Mouse (Mus musculus): ENCODE measurements at regions not wholly inside any gene's neighbourhood (a gene's known extent, or its start where the extent isn't known, plus 50 kb on each side); places are given as distances from the start of the nearest gene placed in this dataset.

DNA sequence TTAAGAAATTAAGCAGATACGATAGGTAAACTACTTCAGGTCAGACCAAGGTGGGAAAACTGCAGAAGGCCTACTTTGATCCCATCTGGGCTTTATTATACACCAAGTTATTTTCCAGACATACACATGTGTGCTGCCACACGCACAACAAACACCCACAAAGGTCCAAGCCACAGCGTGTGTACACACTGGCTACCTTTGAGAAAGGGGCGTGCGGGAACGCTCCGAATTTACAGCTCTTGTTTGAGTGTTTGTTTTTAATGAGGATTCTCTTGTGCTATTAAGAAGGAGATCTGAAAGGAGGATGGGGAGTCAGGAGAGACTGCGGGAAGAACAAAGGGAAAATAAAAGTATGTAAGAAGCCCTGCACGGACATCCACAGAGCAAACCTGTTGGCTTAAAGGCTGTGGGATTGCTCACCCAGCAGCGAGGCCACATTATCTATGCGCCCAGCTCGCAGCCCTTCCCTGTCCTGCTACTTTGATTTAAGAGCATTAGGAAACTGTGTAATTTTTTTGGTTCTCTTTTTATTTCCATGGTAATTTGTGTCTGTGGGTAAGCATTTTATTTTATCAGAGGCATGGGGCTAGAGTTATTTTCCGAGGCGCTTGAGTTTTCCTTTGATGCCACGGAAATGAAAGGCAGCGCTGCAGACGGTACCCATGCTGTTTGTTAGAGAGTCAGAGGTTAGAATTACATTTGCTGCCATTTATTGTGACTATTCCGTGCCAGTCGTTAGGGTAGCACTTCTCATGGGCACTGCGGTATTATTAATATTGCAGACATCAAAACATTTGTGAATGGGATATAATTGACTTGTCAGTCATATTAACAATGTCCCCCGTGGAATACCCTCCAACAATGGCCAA, 272.4 kb downstream of the Nr2f2 start:
- Histone ChIP-seq H3K27ac (ENCODE audit: low read length) (no peak overlapping the region), H3K36me3 (ENCODE audit: insufficient read depth, low read length) (no peaks in the 10 kb centered on the region), H3K27me3 (replicated peaks; ENCODE audit: insufficient read depth, low read length) (no peaks in the 10 kb centered on the region), H3K4me2 (replicated peaks; ENCODE audit: low read depth, low read length) (no peak overlapping the region), H3K4me3 (ENCODE audit: low read depth, low read length) (no peak overlapping the region), H3K9me3 (ENCODE audit: low read length) (no peaks in the 10 kb centered on the region; the same call in 1 of the 2 replicates), H3K9ac (replicated peaks; ENCODE audit: low read depth) (no peak overlapping the region), H3K4me1 (ENCODE audit: insufficient read depth, low read depth, low read length) (no peaks in the 10 kb centered on the region)
- TF ChIP-seq CTCF (IDR thresholded peaks at IDR 0.05): no peak
- TF ChIP-seq EP300 (IDR thresholded peaks at IDR 0.05): no peak
- 78% methylated on average over 21 of the region's 21 CpGs for WGBS
- DNase-seq (ENCODE audit: low spot score) (no peak), ATAC-seq (no peak)

DNA sequence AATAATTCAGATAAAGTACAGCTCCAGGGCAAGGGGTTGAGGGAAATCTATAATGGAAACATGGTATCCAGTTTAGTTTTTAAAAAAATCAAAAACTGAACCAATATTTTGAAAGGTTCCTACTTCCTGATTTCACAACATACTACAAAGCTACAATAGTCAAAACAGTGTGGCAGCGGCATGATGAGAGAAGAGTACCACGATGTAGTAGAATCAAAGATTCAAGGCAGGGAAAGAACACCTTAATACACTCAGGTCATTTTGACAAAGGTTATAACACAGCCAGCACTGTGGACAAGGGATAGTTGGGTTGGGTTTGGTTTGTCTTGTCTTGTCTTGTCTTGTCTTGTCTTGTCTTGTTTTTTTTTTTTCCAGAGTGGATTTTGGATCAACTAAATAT, 274.4 kb downstream of the Nr2f2 start:
- Histone ChIP-seq H3K4me2 (replicated peaks; ENCODE audit: low read depth, low read length) (no peak overlapping the region), H3K9ac (replicated peaks; ENCODE audit: low read depth) (no peak overlapping the region), H3K4me1 (ENCODE audit: insufficient read depth, low read depth, low read length) (no peaks in the 10 kb centered on the region), H3K27me3 (replicated peaks; ENCODE audit: insufficient read depth, low read length) (no peaks in the 10 kb centered on the region), H3K36me3 (ENCODE audit: insufficient read depth, low read length) (no peaks in the 10 kb centered on the region), H3K4me3 (ENCODE audit: low read depth, low read length) (no peak overlapping the region), H3K9me3 (ENCODE audit: low read length) (no peaks in the 10 kb centered on the region; the same call in 1 of the 2 replicates), H3K27ac (ENCODE audit: low read length) (no peak overlapping the region)
- WGBS: 96% methylated on average over 2 of the region's 2 CpGs
- no peak for ATAC-seq
- DNase-seq (ENCODE audit: low spot score): no peak
- no peak for TF ChIP-seq EP300 (IDR thresholded peaks at IDR 0.05)
- no peak for TF ChIP-seq CTCF (IDR thresholded peaks at IDR 0.05)

DNA sequence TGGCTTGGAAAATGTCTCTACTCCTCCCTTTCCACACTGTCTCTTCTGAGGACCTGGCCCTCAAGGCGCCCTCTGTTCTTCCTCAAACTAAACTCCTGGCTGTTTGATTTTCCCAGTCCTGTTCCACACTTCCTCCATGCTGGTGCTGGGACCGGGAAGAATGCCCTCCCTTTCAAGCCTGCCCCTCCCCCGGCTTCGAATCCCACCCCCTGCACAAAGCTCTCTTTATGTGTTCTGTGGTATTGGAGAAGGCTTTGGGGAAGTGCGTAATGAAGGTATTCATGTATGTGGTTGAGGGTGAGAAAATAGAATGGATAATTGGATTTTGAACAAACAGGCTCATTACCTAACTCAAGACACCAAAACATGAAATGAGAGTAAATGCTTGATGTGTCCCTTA, 277.4 kb downstream of the Nr2f2 start:
- Histone ChIP-seq H3K4me1 (ENCODE audit: insufficient read depth, low read depth, low read length) (no peaks in the 10 kb centered on the region), H3K4me3 (ENCODE audit: low read depth, low read length) (no peak overlapping the region), H3K27ac (ENCODE audit: low read length) (no peak overlapping the region), H3K9ac (replicated peaks; ENCODE audit: low read depth) (no peak overlapping the region), H3K36me3 (ENCODE audit: insufficient read depth, low read length) (no peaks in the 10 kb centered on the region), H3K9me3 (ENCODE audit: low read length) (no peaks in the 10 kb centered on the region; the same call in 1 of the 2 replicates), H3K27me3 (replicated peaks; ENCODE audit: insufficient read depth, low read length) (no peaks in the 10 kb centered on the region), H3K4me2 (replicated peaks; ENCODE audit: low read depth, low read length) (no peak overlapping the region)
- WGBS: 48% methylated on average over 5 of the region's 5 CpGs
- no peak for DNase-seq (ENCODE audit: low spot score)
- ATAC-seq: no peak
- TF ChIP-seq EP300 (IDR thresholded peaks at IDR 0.05): no peak
- TF ChIP-seq CTCF (IDR thresholded peaks at IDR 0.05): no peak

GRCm38 (mm10) chr7:70069662-70070061, 296.9 kb downstream of the Nr2f2 start:
- Histone ChIP-seq H3K36me3 (ENCODE audit: insufficient read depth, low read length) (no peaks in the 10 kb centered on the region), H3K27me3 (replicated peaks; ENCODE audit: insufficient read depth, low read length) (no peaks in the 10 kb centered on the region), H3K4me3 (ENCODE audit: low read depth, low read length) (no peak overlapping the region), H3K4me1 (ENCODE audit: insufficient read depth, low read depth, low read length) (no peaks in the 10 kb centered on the region), H3K4me2 (replicated peaks; ENCODE audit: low read depth, low read length) (no peak overlapping the region), H3K9me3 (ENCODE audit: low read length) (no peaks in the 10 kb centered on the region), H3K9ac (replicated peaks; ENCODE audit: low read depth) (no peak overlapping the region), H3K27ac (ENCODE audit: low read length) (no peak overlapping the region)
- no peak for DNase-seq (ENCODE audit: low spot score)
- ATAC-seq: no peak
- 31% methylated on average over 1 of the region's 1 CpGs for WGBS
- TF ChIP-seq EP300 (IDR thresholded peaks at IDR 0.05) (no peak), CTCF (IDR thresholded peaks at IDR 0.05) (no peak)

DNA sequence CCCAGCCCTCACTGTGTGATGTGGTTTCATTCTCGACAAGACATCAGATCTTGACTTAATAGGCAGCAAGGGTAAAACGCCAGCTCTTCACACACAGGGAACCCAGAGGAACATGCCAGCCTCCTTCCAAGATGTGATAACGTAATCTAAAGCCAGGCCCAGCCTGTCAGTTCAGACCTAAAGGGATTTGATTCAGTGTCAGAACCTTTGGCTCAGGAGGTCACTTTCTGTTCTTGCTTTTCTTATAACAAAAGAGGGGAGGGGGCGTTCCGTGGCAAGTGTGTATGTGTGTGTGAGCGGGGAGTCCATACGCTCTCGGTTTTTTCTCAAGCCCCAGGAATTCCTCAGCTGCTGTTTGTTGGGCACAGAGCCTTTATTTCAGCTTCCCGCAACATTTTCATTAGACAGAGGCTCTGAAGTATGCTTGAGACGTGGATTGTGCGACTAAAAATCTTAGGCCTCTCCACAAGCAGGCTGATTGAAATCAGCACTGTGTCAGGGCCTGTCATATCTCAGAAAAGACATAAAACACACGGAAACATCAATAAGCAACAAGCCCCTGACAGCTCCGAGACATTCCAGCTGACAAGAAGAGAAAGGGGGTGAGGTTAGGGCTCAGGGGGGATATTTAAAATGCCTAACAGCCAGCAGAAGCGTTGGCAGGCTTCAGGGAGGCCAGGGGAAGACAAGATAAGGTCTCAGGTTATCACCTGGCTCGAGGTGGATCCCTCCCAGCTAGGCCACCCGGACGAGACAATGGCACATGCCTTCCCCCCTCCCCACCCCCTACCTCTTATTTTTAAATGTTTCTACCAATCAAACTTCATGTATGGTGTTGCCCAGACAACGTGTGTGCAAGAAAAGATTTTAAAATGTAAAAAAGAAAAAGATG, 298.5 kb downstream of the Nr2f2 start:
- no peak for ATAC-seq
- no peak overlapping the region for H3K4me3 ChIP-seq (ENCODE audit: low read depth, low read length)
- H3K27me3 ChIP-seq (replicated peaks; ENCODE audit: insufficient read depth, low read length): no peaks in the 10 kb centered on the region
- TF ChIP-seq EP300 (IDR thresholded peaks at IDR 0.05) (no peak), CTCF (IDR thresholded peaks at IDR 0.05) (no peak)
- H3K4me2 ChIP-seq (replicated peaks; ENCODE audit: low read depth, low read length): peak overlapping the region; percentile 32
- H3K36me3 ChIP-seq (ENCODE audit: insufficient read depth, low read length): no peaks in the 10 kb centered on the region
- no peaks in the 10 kb centered on the region for H3K4me1 ChIP-seq (ENCODE audit: insufficient read depth, low read depth, low read length)
- DNase-seq (ENCODE audit: low spot score): peak; percentile 8
- no peak overlapping the region for H3K9ac ChIP-seq (replicated peaks; ENCODE audit: low read depth)
- no peak overlapping the region for H3K27ac ChIP-seq (ENCODE audit: low read length)
- 26% methylated on average over 18 of the region's 18 CpGs for WGBS
- H3K9me3 ChIP-seq (ENCODE audit: low read length): no peaks in the 10 kb centered on the region

GRCm38 (mm10) chr7:70067071-70067470, 299.5 kb downstream of the Nr2f2 start:
- Histone ChIP-seq H3K9ac (replicated peaks; ENCODE audit: low read depth) (no peak overlapping the region), H3K27me3 (replicated peaks; ENCODE audit: insufficient read depth, low read length) (no peaks in the 10 kb centered on the region), H3K27ac (ENCODE audit: low read length) (no peak overlapping the region), H3K4me1 (ENCODE audit: insufficient read depth, low read depth, low read length) (no peaks in the 10 kb centered on the region), H3K36me3 (ENCODE audit: insufficient read depth, low read length) (no peaks in the 10 kb centered on the region), H3K4me2 (replicated peaks; ENCODE audit: low read depth, low read length) (peak overlapping the region; percentile 32; the same call in 1 of the 2 replicates), H3K9me3 (ENCODE audit: low read length) (no peaks in the 10 kb centered on the region), H3K4me3 (ENCODE audit: low read depth, low read length) (no peak overlapping the region)
- WGBS: 57% methylated on average over 5 of the region's 5 CpGs
- ATAC-seq (no peak), DNase-seq (ENCODE audit: low spot score) (no peak)
- TF ChIP-seq EP300 (IDR thresholded peaks at IDR 0.05) (no peak), CTCF (IDR thresholded peaks at IDR 0.05) (no peak)

Measured in lung, postnatal 0 days (tissue).